Mouse (Mus musculus) MEL (cell line): Measurements from ENCODE around the gene Fut1. TPM values are rescaled to one million over a fixed set of nuclear protein-coding genes. Genes with fewer than 3 reads are reported as not detected.

ENCODE experiments used
- DNase-seq: peaks from one replicate; pipeline ENCODE4 v3.0.0; 2011; ENCODE audit warnings: low read depth, low spot score
- H3K27ac ChIP-seq: 2 replicates; pipeline ENCODE4 v1.5.1; 2012; ENCODE audit warnings: low read depth, mild to moderate bottlenecking, control low read depth, low read length, moderate library complexity; ENCODE audit not compliant: control insufficient read depth
- H3K27me3 ChIP-seq, 2 experiments: fragments of 150-350 bp in 1 of 2; sonication (generic) in 1 of 2; 2 replicates each; pipeline ENCODE4 v1.6.1; 2012; ENCODE audit warnings: low read length in 2 of 2, mild to moderate bottlenecking in 2 of 2, improper control_type of control experiment in 1 of 2, moderate library complexity in 1 of 2; ENCODE audit not compliant: insufficient read depth in 2 of 2, control insufficient read depth in 1 of 2
- H3K36me3 ChIP-seq, 2 experiments: 2 replicates each; pipeline ENCODE4 v1.6.1; 2012 to 2014; ENCODE audit warnings: low read length in 2 of 2, improper control_type of control experiment in 1 of 2, inconsistent platforms in 1 of 2, mild to moderate bottlenecking in 1 of 2; ENCODE audit not compliant: insufficient read depth in 2 of 2, control insufficient read depth in 1 of 2
- H3K4me1 ChIP-seq, 2 experiments: fragments of 150-350 bp in 1 of 2; sonication (generic) in 1 of 2; 2 replicates each; pipeline ENCODE4 v1.6.1; 2012; ENCODE audit warnings: low read length in 2 of 2, improper control_type of control experiment in 1 of 2, mild to moderate bottlenecking in 1 of 2; ENCODE audit not compliant: insufficient read depth in 2 of 2, control insufficient read depth in 1 of 2
- H3K4me3 ChIP-seq, 2 experiments: fragments of 150-350 bp in 1 of 2; sonication (generic) in 1 of 2; 2 replicates each; pipeline ENCODE4 v1.5.1; 2012; ENCODE audit warnings: low read depth in 2 of 2, low read length in 2 of 2, mild to moderate bottlenecking in 2 of 2, moderate library complexity in 2 of 2, control low read depth in 1 of 2, improper control_type of control experiment in 1 of 2; ENCODE audit not compliant: control insufficient read depth in 1 of 2, insufficient read depth in 1 of 2
- H3K79me2 ChIP-seq: 2 replicates; pipeline ENCODE4 v1.6.1; 2012; ENCODE audit warnings: mild to moderate bottlenecking, low read length, moderate library complexity; ENCODE audit not compliant: control insufficient read depth, poor library complexity, insufficient read depth
- H3K9ac ChIP-seq: 2 replicates; pipeline ENCODE4 v1.6.1; 2012; ENCODE audit warnings: low read depth, mild to moderate bottlenecking, control low read depth, low read length, moderate library complexity; ENCODE audit not compliant: control insufficient read depth, poor library complexity, severe bottlenecking
- H3K9me3 ChIP-seq: fragments of 150-350 bp; sonication (generic); replicated peaks from 2 replicates; pipeline ENCODE4 v1.6.1; 2012; ENCODE audit warnings: mild to moderate bottlenecking, low read length, improper control_type of control experiment, moderate library complexity; ENCODE audit not compliant: insufficient read depth
- BHLHE40 ChIP-seq: IDR thresholded peaks from 2 replicates; pipeline ENCODE4 v1.6.1; 2012; ENCODE audit warnings: low read depth, mild to moderate bottlenecking, inconsistent platforms, low read length, improper control_type of control experiment, borderline replicate concordance
- CHD2 ChIP-seq: IDR thresholded peaks from 2 replicates; pipeline ENCODE4 v1.6.1; 2011; ENCODE audit warnings: low read length, improper control_type of control experiment
- GABPA ChIP-seq: IDR thresholded peaks from 2 replicates; pipeline ENCODE4 v1.6.1; 2012; ENCODE audit warnings: low read depth, mild to moderate bottlenecking, inconsistent platforms, low read length, improper control_type of control experiment, moderate library complexity
- JUND ChIP-seq: IDR thresholded peaks from 2 replicates; pipeline ENCODE4 v1.6.1; 2011; ENCODE audit warnings: low read depth, mild to moderate bottlenecking, improper control_type of control experiment, low read length
- KAT2A ChIP-seq: conservative IDR thresholded peaks from 2 replicates; pipeline ENCODE4 v1.6.1; 2012; ENCODE audit warnings: low read depth, low read length, improper control_type of control experiment, inconsistent platforms
- MAFK ChIP-seq: IDR thresholded peaks from 2 replicates; pipeline ENCODE4 v1.6.1; 2011; ENCODE audit warnings: low read depth, mild to moderate bottlenecking, low read length, improper control_type of control experiment, borderline replicate concordance
- MYB ChIP-seq: IDR thresholded peaks from 2 replicates; pipeline ENCODE4 v1.6.1; 2011; ENCODE audit warnings: mild to moderate bottlenecking, low read depth, low read length, improper control_type of control experiment
- NELFE ChIP-seq: IDR thresholded peaks from 2 replicates; pipeline ENCODE4 v1.6.1; 2011; ENCODE audit warnings: low read depth, low read length, improper control_type of control experiment
- POLR2AphosphoS5 ChIP-seq: IDR thresholded peaks from 2 replicates; pipeline ENCODE4 v1.6.1; 2012; ENCODE audit warnings: low read depth, borderline replicate concordance, mild to moderate bottlenecking, inconsistent platforms, low read length, moderate library complexity, mixed read lengths
- RAD21 ChIP-seq: IDR thresholded peaks from 2 replicates; pipeline ENCODE4 v1.6.1; 2011; ENCODE audit warnings: mild to moderate bottlenecking, low read depth, low read length, improper control_type of control experiment
- RCOR1 ChIP-seq: IDR thresholded peaks from 2 replicates; pipeline ENCODE4 v1.6.1; 2012; ENCODE audit warnings: low read depth, mild to moderate bottlenecking, inconsistent platforms, low read length, improper control_type of control experiment
- SMC3 ChIP-seq: IDR thresholded peaks from 2 replicates; pipeline ENCODE4 v1.6.1; 2011; ENCODE audit warnings: low read depth, low read length, improper control_type of control experiment
- TAL1 ChIP-seq: IDR thresholded peaks from 2 replicates; pipeline ENCODE4 v1.6.1; 2012; ENCODE audit warnings: mild to moderate bottlenecking, inconsistent platforms, low read length, moderate library complexity, mixed read lengths
- TBP ChIP-seq: IDR thresholded peaks from 2 replicates; pipeline ENCODE4 v1.8.0; 2011; ENCODE audit warnings: low read depth, low read length, improper control_type of control experiment
- TCF12 ChIP-seq: IDR thresholded peaks from 2 replicates; pipeline ENCODE4 v1.6.1; 2014; ENCODE audit warnings: low read depth, mild to moderate bottlenecking, inconsistent platforms, low read length, improper control_type of control experiment, moderate library complexity
- USF1 ChIP-seq: IDR thresholded peaks from 2 replicates; pipeline ENCODE4 v1.6.1; 2014; ENCODE audit warnings: low read depth, mild to moderate bottlenecking, inconsistent platforms, low read length, improper control_type of control experiment, moderate library complexity
- ZKSCAN1 ChIP-seq: IDR thresholded peaks from 2 replicates; pipeline ENCODE4 v1.6.1; 2012; ENCODE audit warnings: low read depth, mild to moderate bottlenecking, inconsistent platforms, low read length, improper control_type of control experiment, moderate library complexity
- ZMIZ1 ChIP-seq: IDR thresholded peaks from 2 replicates; pipeline ENCODE4 v1.6.1; 2012; ENCODE audit warnings: low read depth, mild to moderate bottlenecking, inconsistent platforms, low read length, improper control_type of control experiment, moderate library complexity
- ZNF384 ChIP-seq: IDR thresholded peaks from 2 replicates; pipeline ENCODE4 v1.6.1; 2012; ENCODE audit warnings: low read depth, mild to moderate bottlenecking, inconsistent platforms, low read length, improper control_type of control experiment
- polyA plus RNA-seq, 2 experiments: library from polyadenylated mRNA; stranded (reverse) in 1 of 2; unstranded in 1 of 2; fragments of >175 nt in 1 of 2; fragments of >200 nt in 1 of 2; gene quantifications; 2 replicates each; pipeline versions ENCODE4 v1.2.1 to v1.2.4; 2012; ENCODE audit warnings: low replicate concordance in 2 of 2, low read depth in 1 of 2; ENCODE audit not compliant: insufficient read length in 2 of 2, insufficient read depth in 1 of 2, missing spikeins in 1 of 2
- total RNA-seq: library from RNA; depleted of rRNA; stranded (reverse); fragments of 300-350 nt; gene quantifications from 2 replicates; pipeline ENCODE4 v1.2.3, GENCODE M21; 2012; rRNA removed

Fut1 gene
- total RNA-seq (0.07 TPM in 1 of 2 replicates, not detected in the other), polyA plus RNA-seq (under 1 TPM in 1 of 2 experiments, not detected in 1; 0.04 TPM)

- H3K9me3 ChIP-seq = no peaks in the 10 kb centered on the region
- no peak within 1 kb of the TSS for H3K27ac ChIP-seq
- H3K4me3 ChIP-seq = peak within 1 kb of the TSS in 1 of 2 experiments; percentile 4; a peak in 1 of 4 replicates
- H3K4me1 ChIP-seq = peaks cover 9 to 26% of the 10 kb centered on the region in 2 experiments; a peak in 3 of 4 replicates
- no peak for DNase-seq
- peak within 1 kb of the TSS; percentile 26; the same call in 1 of the 2 replicates for H3K9ac ChIP-seq
- peaks cover 0 to 2% of the 10 kb centered on the region in 2 experiments; a peak in 2 of 4 replicates for H3K27me3 ChIP-seq
- peaks cover 0 to 2% of the 10 kb centered on the region in 2 experiments; a peak in 2 of 4 replicates for H3K36me3 ChIP-seq
- no peaks in the 10 kb centered on the region for H3K79me2 ChIP-seq
- TF ChIP-seq ZMIZ1 (no peak), ZKSCAN1 (no peak), GABPA (no peak), CHD2 (no peak), KAT2A (no peak), TBP (no peak), TCF12 (no peak), USF1 (no peak), JUND (no peak), NELFE (no peak), ZNF384 (no peak), RCOR1 (no peak), MAFK (no peak), POLR2AphosphoS5 (no peak), TAL1 (no peak), SMC3 (no peak), RAD21 (no peak), BHLHE40 (no peak), MYB (no peak)
Observed at GRCm38 (mm10) chr7:45617042-45617695, at the start of gene Fut1. Gene Fut1, plus strand, starts transcription at chr7:45617289.
